Mouse (Mus musculus): Measurements from ENCODE around the gene Bloc1s1. TPM values are rescaled to one million over a fixed set of nuclear protein-coding genes. Genes with fewer than 3 reads are reported as not detected.

The Bloc1s1 gene
- polyA plus RNA-seq, 1 experiment from 2014 or later = 268 TPM

DNA sequence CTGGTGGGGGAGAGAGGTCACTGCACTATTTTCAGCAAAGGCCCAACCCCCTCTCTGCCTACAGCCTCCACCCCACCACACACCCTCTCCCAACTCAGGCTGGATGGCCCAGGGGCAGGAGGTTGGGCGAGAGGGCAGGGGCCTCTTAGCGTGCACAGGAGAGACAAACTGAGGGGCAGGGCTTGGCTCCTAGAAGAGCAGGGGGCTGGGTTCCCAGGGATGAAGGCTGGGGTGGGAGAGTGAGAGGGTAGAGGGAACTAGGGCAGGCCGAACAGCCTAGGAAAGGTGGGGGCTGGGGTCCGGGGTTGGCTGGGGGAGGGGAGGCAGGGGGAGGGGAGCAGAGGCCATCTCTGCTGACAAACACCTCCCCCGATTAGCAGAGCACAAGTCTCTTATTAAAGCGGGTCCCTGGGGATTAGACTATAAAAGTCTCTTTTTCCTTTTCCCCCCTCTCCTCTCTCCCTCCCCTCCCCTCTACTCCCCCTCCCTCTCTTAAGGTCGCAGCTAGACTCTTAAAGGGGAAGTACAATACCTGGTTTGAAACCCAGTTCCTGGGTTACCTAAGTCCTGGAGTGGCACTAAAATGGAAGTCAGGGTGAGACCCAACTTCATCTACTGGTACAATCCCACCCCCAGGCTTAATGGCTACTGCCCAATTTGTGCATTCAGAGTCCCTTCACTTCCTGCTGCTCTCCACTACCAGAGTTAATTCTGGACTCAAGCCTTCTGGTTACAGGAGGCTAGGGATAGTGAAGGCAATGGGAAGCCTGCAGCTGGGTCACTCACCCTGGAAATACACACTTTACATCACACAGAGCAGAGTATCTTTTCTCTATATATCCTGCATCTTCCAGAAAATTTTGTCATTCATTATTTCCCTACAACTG is 34.7 kb downstream of the Bloc1s1 start:
- ATAC-seq (ENCODE audit: low FRiP score, low read depth) = peak; percentile 45
- peak overlapping the region; percentile 39 for H3K9ac ChIP-seq
- H3K27ac ChIP-seq (replicated peaks) = peak overlapping the region; percentile 62
- no peaks in the 10 kb centered on the region for H3K9me3 ChIP-seq
- peaks cover 34% of the 10 kb centered on the region for H3K4me1 ChIP-seq (replicated peaks)
- 0% methylated on average over 7 of the region's 7 CpGs for WGBS
- no peaks in the 10 kb centered on the region for H3K27me3 ChIP-seq
- H3K4me2 ChIP-seq = peak overlapping the region; percentile 91
- peaks cover 12% of the 10 kb centered on the region; the same call in 1 of the 2 replicates for H3K36me3 ChIP-seq
- peak overlapping the region; percentile 77 for H3K4me3 ChIP-seq

DNA sequence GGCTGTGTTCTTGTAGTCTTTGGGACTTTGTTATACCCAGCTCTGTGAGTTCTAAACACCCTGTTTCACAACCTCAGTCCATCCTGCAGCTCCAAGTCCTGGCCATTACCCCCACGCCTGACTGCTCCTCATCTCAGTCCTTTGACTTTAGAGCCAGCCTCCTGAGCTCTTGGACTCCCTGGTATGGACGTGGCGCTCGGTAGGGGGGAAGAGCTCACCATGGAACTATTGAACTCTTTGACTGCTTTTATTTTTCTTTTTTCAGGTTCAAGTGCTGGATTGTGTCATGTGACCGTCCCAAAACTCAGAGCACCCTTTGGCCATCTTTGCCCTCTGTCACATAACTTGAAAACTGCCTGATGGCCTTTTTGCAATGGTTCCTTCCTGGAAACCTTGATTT is 41.8 kb downstream of the Bloc1s1 start:
- Histone ChIP-seq H3K27me3 (no peaks in the 10 kb centered on the region), H3K27ac (replicated peaks) (no peak overlapping the region), H3K4me1 (replicated peaks) (no peaks in the 10 kb centered on the region), H3K36me3 (peaks cover 8% of the 10 kb centered on the region), H3K4me3 (no peak overlapping the region), H3K9me3 (no peaks in the 10 kb centered on the region), H3K9ac (no peak overlapping the region), H3K4me2 (no peak overlapping the region)
- 87% methylated on average over 5 of the region's 5 CpGs for WGBS
- no peak for ATAC-seq (ENCODE audit: low FRiP score, low read depth)

DNA sequence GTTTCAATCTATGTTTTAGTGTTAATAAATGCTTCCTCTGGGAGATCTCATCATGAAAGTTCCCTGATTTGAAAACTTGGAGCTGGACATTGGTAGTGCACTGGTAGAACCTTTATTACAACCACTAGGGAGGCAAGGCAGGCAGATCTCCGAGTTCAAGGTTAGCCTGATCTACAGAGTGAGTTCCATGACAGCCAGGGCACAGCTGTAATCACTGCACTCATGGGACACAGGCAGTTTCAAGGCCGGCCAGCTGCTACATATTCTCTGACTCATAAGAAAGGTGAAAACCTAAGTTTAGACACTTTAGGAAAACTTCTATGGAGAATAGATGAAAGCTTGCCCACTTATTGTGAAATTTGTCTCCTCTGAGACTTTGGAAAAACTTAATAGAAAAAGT is 45.0 kb downstream of the Bloc1s1 start:
- no peaks in the 10 kb centered on the region for H3K27me3 ChIP-seq
- H3K4me2 ChIP-seq = no peak overlapping the region
- no peak overlapping the region for H3K9ac ChIP-seq
- no peak for ATAC-seq (ENCODE audit: low FRiP score, low read depth)
- H3K27ac ChIP-seq (replicated peaks) = no peak overlapping the region
- WGBS = 80% methylated on average over 2 of the region's 2 CpGs
- no peaks in the 10 kb centered on the region for H3K4me1 ChIP-seq (replicated peaks)
- peaks cover 22% of the 10 kb centered on the region for H3K36me3 ChIP-seq
- no peak overlapping the region for H3K4me3 ChIP-seq
- no peaks in the 10 kb centered on the region for H3K9me3 ChIP-seq

DNA sequence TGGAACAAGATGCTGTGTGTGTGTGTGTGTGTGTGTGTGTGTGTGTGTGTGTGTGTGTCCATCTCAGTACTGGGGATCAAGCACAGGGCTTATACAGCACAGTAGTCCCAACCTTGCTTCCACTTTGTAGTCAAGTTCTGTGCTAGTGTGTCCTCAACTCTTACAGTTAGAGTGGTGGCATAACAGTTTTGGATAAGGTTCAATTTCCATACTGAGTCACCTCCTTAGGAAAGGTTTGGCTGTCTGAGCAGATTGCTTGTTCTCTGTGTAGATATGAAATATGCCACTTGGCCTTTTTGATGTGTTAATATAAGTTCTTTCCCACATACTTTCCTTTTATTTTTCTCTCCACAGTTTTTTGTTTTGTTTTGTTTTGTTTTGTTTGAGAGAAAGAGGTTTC is 45.5 kb downstream of the Bloc1s1 start:
- Histone ChIP-seq H3K9me3 (no peaks in the 10 kb centered on the region), H3K4me3 (no peak overlapping the region), H3K4me1 (replicated peaks) (no peaks in the 10 kb centered on the region), H3K9ac (no peak overlapping the region), H3K4me2 (no peak overlapping the region), H3K27me3 (no peaks in the 10 kb centered on the region), H3K36me3 (peaks cover 27% of the 10 kb centered on the region), H3K27ac (replicated peaks) (no peak overlapping the region)
- ATAC-seq (ENCODE audit: low FRiP score, low read depth) = no peak

DNA sequence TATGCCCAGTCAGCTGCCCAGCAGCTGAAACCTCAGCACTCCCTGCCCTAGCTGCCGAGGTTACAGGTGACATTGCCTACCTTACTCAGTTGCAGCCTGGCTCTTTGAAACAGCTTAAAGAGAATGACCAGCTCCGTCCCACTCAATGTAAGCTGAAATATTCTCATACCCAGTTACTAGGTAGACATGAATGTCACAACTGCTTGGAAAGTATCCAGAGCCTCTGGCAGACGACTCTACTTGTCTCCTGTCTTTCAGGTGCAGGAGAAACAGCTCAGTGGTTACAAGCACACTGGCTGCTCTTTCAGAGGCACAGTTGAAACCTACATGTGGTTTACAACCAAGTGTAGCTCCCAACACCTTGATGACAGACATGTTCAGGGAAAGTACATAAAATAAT is 53.5 kb downstream of the Bloc1s1 start:
- Histone ChIP-seq H3K9ac (no peak overlapping the region), H3K27ac (replicated peaks) (no peak overlapping the region), H3K27me3 (no peaks in the 10 kb centered on the region), H3K36me3 (peaks cover 45% of the 10 kb centered on the region), H3K4me1 (replicated peaks) (no peaks in the 10 kb centered on the region), H3K4me2 (no peak overlapping the region), H3K9me3 (no peaks in the 10 kb centered on the region), H3K4me3 (no peak overlapping the region)
- no peak for ATAC-seq (ENCODE audit: low FRiP score, low read depth)
- 88% methylated on average over 3 of the region's 3 CpGs for WGBS

Other genes with a start within 250 kb of the Bloc1s1 start
- gene Suox, start 250.0 kb downstream of the Bloc1s1 start, polyA plus RNA-seq (2015; fragmentation: Nextera tagmentation; extraction: Ambion mirVana) = 14.5 TPM in 2 replicates
- 113 and 121 TPM in 2 replicates for gene Rab5b, start 227.8 kb downstream of the Bloc1s1 start, polyA plus RNA-seq (2015; fragmentation: Nextera tagmentation; extraction: Ambion mirVana)
- 0.62 and 1.1 TPM in 2 replicates for gene Pmel, start 219.8 kb downstream of the Bloc1s1 start, polyA plus RNA-seq (2015; fragmentation: Nextera tagmentation; extraction: Ambion mirVana)
- 22.4 and 23.5 TPM in 2 replicates for gene Cdk2, start 219.0 kb downstream of the Bloc1s1 start, polyA plus RNA-seq (2015; fragmentation: Nextera tagmentation; extraction: Ambion mirVana)
- 7.7 and 8.9 TPM in 2 replicates for gene Dgka, start 179.2 kb downstream of the Bloc1s1 start, polyA plus RNA-seq (2015; fragmentation: Nextera tagmentation; extraction: Ambion mirVana)
- 44.5 and 47.0 TPM in 2 replicates for gene Pym1, start 176.1 kb downstream of the Bloc1s1 start, polyA plus RNA-seq (2015; fragmentation: Nextera tagmentation; extraction: Ambion mirVana)
- gene Mmp19, start 133.1 kb downstream of the Bloc1s1 start, polyA plus RNA-seq (2015; fragmentation: Nextera tagmentation; extraction: Ambion mirVana) = 0.73 and 0.98 TPM in 2 replicates
- 50.5 and 51.9 TPM in 2 replicates for gene Dnajc14, start 120.0 kb downstream of the Bloc1s1 start, polyA plus RNA-seq (2015; fragmentation: Nextera tagmentation; extraction: Ambion mirVana)
- 17.0 and 19.9 TPM in 2 replicates for gene Tmem198b, start 119.7 kb downstream of the Bloc1s1 start, polyA plus RNA-seq (2015; fragmentation: Nextera tagmentation; extraction: Ambion mirVana)
- 146 and 151 TPM in 2 replicates for gene Sarnp, start 106.7 kb downstream of the Bloc1s1 start, polyA plus RNA-seq (2015; fragmentation: Nextera tagmentation; extraction: Ambion mirVana)
- 28.1 and 28.8 TPM in 2 replicates for gene Ormdl2, start 102.4 kb downstream of the Bloc1s1 start, polyA plus RNA-seq (2015; fragmentation: Nextera tagmentation; extraction: Ambion mirVana)
- gene Gdf11, start 32.3 kb downstream of the Bloc1s1 start, polyA plus RNA-seq (2015; fragmentation: Nextera tagmentation; extraction: Ambion mirVana) = 8.6 and 8.9 TPM in 2 replicates
- gene Cd63, start 23.0 kb downstream of the Bloc1s1 start, polyA plus RNA-seq (2015; fragmentation: Nextera tagmentation; extraction: Ambion mirVana) = 262 and 274 TPM in 2 replicates
- 20.9 and 22.1 TPM in 2 replicates for gene Rdh5, start 1.1 kb downstream of the Bloc1s1 start, polyA plus RNA-seq (2015; fragmentation: Nextera tagmentation; extraction: Ambion mirVana)
- 8.9 TPM in 2 replicates for gene Itga7, start 9.8 kb upstream of the Bloc1s1 start, polyA plus RNA-seq (2015; fragmentation: Nextera tagmentation; extraction: Ambion mirVana)
- not detected in 2 replicates for gene Mettl7b, start 37.0 kb upstream of the Bloc1s1 start, polyA plus RNA-seq (2015; fragmentation: Nextera tagmentation; extraction: Ambion mirVana)
- gene Olfr9, start 65.4 kb upstream of the Bloc1s1 start, polyA plus RNA-seq (2015; fragmentation: Nextera tagmentation; extraction: Ambion mirVana) = not detected in 2 replicates
- not detected in 2 replicates for gene Olfr763, start 86.8 kb upstream of the Bloc1s1 start, polyA plus RNA-seq (2015; fragmentation: Nextera tagmentation; extraction: Ambion mirVana)
- gene Olfr764-ps1, start 115.9 kb upstream of the Bloc1s1 start, polyA plus RNA-seq (2015; fragmentation: Nextera tagmentation; extraction: Ambion mirVana) = not detected in 2 replicates
- gene Olfr765, start 126.0 kb upstream of the Bloc1s1 start, polyA plus RNA-seq (2015; fragmentation: Nextera tagmentation; extraction: Ambion mirVana) = not detected in 2 replicates
- not detected in 2 replicates for gene Olfr766-ps1, start 144.9 kb upstream of the Bloc1s1 start, polyA plus RNA-seq (2015; fragmentation: Nextera tagmentation; extraction: Ambion mirVana)
- not detected in 2 replicates for gene Olfr767, start 158.9 kb upstream of the Bloc1s1 start, polyA plus RNA-seq (2015; fragmentation: Nextera tagmentation; extraction: Ambion mirVana)
- gene Olfr768, start 175.3 kb upstream of the Bloc1s1 start, polyA plus RNA-seq (2015; fragmentation: Nextera tagmentation; extraction: Ambion mirVana) = not detected in 2 replicates
- not detected in 2 replicates for gene Olfr769, start 193.8 kb upstream of the Bloc1s1 start, polyA plus RNA-seq (2015; fragmentation: Nextera tagmentation; extraction: Ambion mirVana)
- not detected in 2 replicates for gene Olfr770, start 215.0 kb upstream of the Bloc1s1 start, polyA plus RNA-seq (2015; fragmentation: Nextera tagmentation; extraction: Ambion mirVana)
- not detected in 2 replicates for gene Olfr771, start 240.7 kb upstream of the Bloc1s1 start, polyA plus RNA-seq (2015; fragmentation: Nextera tagmentation; extraction: Ambion mirVana)